Mouse (Mus musculus) embryonic fibroblast, embryonic 13.5 days (primary cell): Measurements from ENCODE around the gene Atp5b.

Experiments
- CTCF ChIP-seq: IDR thresholded peaks from 2 replicates; pipeline ENCODE4 v1.5.1; 2011; ENCODE audit warnings: mild to moderate bottlenecking, control low read depth, low read length, moderate library complexity, borderline replicate concordance; ENCODE audit not compliant: insufficient read depth
- POLR2A ChIP-seq: IDR thresholded peaks from 2 replicates; pipeline ENCODE4 v1.6.1; 2011; ENCODE audit warnings: low read depth, mild to moderate bottlenecking, control low read depth, low read length, moderate library complexity

DNA sequence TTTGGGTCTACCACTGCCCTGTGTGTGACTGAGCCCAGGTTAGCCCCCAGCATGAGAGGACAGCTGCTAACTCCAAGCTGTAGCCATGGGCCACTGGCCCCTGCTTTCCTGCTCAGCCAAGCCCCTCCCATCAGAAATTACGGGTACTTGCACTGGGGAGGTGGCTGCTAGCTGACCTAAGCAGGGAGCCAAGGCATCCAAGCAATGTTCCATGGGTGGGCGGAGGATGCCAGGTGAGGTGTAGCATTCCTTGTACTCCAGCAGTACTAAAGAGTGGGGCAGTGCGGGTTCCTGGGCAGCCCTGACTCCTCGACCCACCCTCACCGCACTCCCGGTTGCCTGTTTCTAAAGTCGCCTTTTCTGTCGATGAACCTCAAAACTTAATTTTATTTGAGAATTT lies 45.1 kb downstream of the Atp5b start:
- TF ChIP-seq POLR2A (no peak), CTCF (no peak)
